Mouse (Mus musculus): ENCODE results near the gene Mrpl52. TPM values are rescaled to one million over a fixed set of nuclear protein-coding genes. Genes with fewer than 3 reads are reported as not detected.

The Mrpl52 gene
- polyA plus RNA-seq, 1 experiment from 2014 or later, result 329 TPM

DNA sequence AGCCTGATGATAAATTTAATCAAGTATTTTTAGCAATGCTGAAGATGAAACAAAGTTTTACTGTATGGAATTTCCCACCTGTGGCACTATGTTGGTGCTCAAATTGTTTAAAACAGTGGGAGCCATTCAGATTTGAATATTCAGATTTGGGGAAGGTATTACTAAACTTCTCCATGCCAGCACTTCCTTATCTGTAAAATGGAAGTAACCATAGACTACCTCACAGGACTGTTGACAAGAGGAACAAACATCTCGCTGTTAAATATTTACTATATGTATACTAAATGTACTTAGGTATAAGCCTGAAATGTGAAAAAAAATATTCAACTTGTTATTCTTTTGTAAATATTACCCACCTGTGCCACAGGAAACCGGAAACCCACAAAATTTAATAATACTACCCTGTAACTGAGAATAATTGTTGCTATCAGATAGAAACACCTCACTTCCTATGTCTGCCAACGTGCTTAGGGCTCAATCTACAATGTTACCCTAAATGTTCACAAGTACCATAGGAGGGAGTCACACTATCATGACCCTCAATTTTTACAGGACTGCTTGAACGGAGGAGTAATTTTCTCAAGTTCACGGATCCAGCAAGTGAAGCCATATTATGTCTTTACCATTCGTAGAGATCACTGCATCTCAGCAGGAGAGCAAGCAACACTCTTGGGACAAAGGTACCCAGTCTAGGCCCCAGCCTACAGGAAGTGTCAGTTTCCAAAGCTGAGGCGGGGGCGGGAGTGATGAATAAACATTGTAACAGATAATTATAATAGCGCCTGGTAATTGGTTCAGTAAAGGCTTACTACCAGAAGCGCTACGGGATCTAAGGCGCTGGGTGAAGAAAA lies 36.6 kb downstream of the Mrpl52 start:
- peaks cover 10% of the 10 kb centered on the region for H3K36me3 ChIP-seq (ENCODE audit: control insufficient read depth, insufficient read depth, low read length)
- no peak for DNase-seq (ENCODE audit: low spot score)
- WGBS, result 9% methylated on average over 12 of the region's 12 CpGs
- peak overlapping the region; percentile 81 for H3K4me3 ChIP-seq (ENCODE audit: low read depth, low read length)
- H3K9me3 ChIP-seq (ENCODE audit: control insufficient read depth, low read length), result no peaks in the 10 kb centered on the region
- peak overlapping the region; percentile 85 for H3K4me2 ChIP-seq
- peak overlapping the region; percentile 84 for H3K27ac ChIP-seq (ENCODE audit: low read depth, low read length)
- H3K27me3 ChIP-seq (replicated peaks; ENCODE audit: control insufficient read depth, insufficient read depth, low read length), result no peaks in the 10 kb centered on the region
- H3K9ac ChIP-seq (ENCODE audit: low read depth, low read length), result peak overlapping the region; percentile 87
- H3K4me1 ChIP-seq (replicated peaks; ENCODE audit: control insufficient read depth, insufficient read depth, low read length), result peaks cover 21% of the 10 kb centered on the region
- peak; percentile 54 for ATAC-seq (replicated peaks; ENCODE audit: low FRiP score)

- Histone ChIP-seq H3K4me1 (replicated peaks; ENCODE audit: control insufficient read depth, insufficient read depth, low read length) (peaks cover 21% of the 10 kb centered on the region), H3K9me3 (ENCODE audit: control insufficient read depth, low read length) (no peaks in the 10 kb centered on the region), H3K27ac (ENCODE audit: low read depth, low read length) (peak within 1 kb of the TSS; percentile 84), H3K9ac (ENCODE audit: low read depth, low read length) (peak within 1 kb of the TSS; percentile 87), H3K27me3 (replicated peaks; ENCODE audit: control insufficient read depth, insufficient read depth, low read length) (no peaks in the 10 kb centered on the region), H3K4me2 (peak within 1 kb of the TSS; percentile 85), H3K4me3 (ENCODE audit: low read depth, low read length) (peak within 1 kb of the TSS; percentile 81), H3K36me3 (ENCODE audit: control insufficient read depth, insufficient read depth, low read length) (peaks cover 16% of the 10 kb centered on the region)
- under 1% methylated on average over 35 of the region's 35 CpGs for WGBS
- DNase-seq (ENCODE audit: low spot score), result peak; percentile 90
- peak; percentile 89 for ATAC-seq (replicated peaks; ENCODE audit: low FRiP score)
Measured at GRCm38 (mm10) chr14:54463959-54464292, 37.2 kb downstream of the Mrpl52 start, which contains the start of gene Lrp10. Gene Lrp10, plus strand, starts transcription at chr14:54464137.

- peak overlapping the region; percentile 81 for H3K4me3 ChIP-seq (ENCODE audit: low read depth, low read length)
- H3K36me3 ChIP-seq (ENCODE audit: control insufficient read depth, insufficient read depth, low read length), result peaks cover 19% of the 10 kb centered on the region
- H3K27me3 ChIP-seq (replicated peaks; ENCODE audit: control insufficient read depth, insufficient read depth, low read length), result no peaks in the 10 kb centered on the region
- H3K27ac ChIP-seq (ENCODE audit: low read depth, low read length), result peak overlapping the region; percentile 84
- ATAC-seq (replicated peaks; ENCODE audit: low FRiP score) (peak; percentile 78), DNase-seq (ENCODE audit: low spot score) (peak; percentile 79)
- H3K4me2 ChIP-seq, result peak overlapping the region; percentile 85
- WGBS, result under 1% methylated on average over 57 of the region's 57 CpGs
- peaks cover 21% of the 10 kb centered on the region for H3K4me1 ChIP-seq (replicated peaks; ENCODE audit: control insufficient read depth, insufficient read depth, low read length)
- H3K9me3 ChIP-seq (ENCODE audit: control insufficient read depth, low read length), result no peaks in the 10 kb centered on the region
- H3K9ac ChIP-seq (ENCODE audit: low read depth, low read length), result peak overlapping the region; percentile 87
Measured at GRCm38 (mm10) chr14:54464293-54465005, 37.7 kb downstream of the Mrpl52 start.

DNA sequence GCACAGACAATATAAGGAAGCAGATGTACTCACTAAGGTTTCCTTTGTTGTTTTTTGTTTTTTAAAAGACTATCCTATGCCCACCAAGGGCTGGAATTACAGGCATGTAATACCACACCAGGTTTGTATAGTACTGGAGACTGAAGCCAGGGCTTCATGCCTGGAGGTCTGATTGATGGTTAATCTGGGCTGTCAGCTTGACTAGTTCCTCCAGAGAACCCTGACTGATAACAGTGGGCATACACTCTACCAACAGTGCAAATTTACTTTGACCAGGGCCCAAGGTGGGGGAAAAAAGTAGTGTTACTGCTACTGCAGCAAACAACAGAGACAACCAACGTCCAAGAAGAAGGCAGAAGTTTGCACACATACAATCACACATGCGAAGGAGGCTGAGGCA lies 44.8 kb downstream of the Mrpl52 start:
- peaks cover 7% of the 10 kb centered on the region for H3K4me1 ChIP-seq (replicated peaks; ENCODE audit: control insufficient read depth, insufficient read depth, low read length)
- H3K9ac ChIP-seq (ENCODE audit: low read depth, low read length), result no peak overlapping the region
- ATAC-seq (replicated peaks; ENCODE audit: low FRiP score) (no peak), DNase-seq (ENCODE audit: low spot score) (no peak)
- WGBS, result 75% methylated on average over 2 of the region's 2 CpGs
- peaks cover 27% of the 10 kb centered on the region for H3K36me3 ChIP-seq (ENCODE audit: control insufficient read depth, insufficient read depth, low read length)
- H3K27ac ChIP-seq (ENCODE audit: low read depth, low read length), result no peak overlapping the region
- no peak overlapping the region for H3K4me3 ChIP-seq (ENCODE audit: low read depth, low read length)
- no peak overlapping the region for H3K4me2 ChIP-seq
- H3K27me3 ChIP-seq (replicated peaks; ENCODE audit: control insufficient read depth, insufficient read depth, low read length), result peaks cover 19% of the 10 kb centered on the region
- H3K9me3 ChIP-seq (ENCODE audit: control insufficient read depth, low read length), result no peaks in the 10 kb centered on the region

GRCm38 (mm10) chr14:54472671-54473070 lies 46.0 kb downstream of the Mrpl52 start:
- 75% methylated on average over 5 of the region's 5 CpGs for WGBS
- DNase-seq (ENCODE audit: low spot score), result no peak

DNA sequence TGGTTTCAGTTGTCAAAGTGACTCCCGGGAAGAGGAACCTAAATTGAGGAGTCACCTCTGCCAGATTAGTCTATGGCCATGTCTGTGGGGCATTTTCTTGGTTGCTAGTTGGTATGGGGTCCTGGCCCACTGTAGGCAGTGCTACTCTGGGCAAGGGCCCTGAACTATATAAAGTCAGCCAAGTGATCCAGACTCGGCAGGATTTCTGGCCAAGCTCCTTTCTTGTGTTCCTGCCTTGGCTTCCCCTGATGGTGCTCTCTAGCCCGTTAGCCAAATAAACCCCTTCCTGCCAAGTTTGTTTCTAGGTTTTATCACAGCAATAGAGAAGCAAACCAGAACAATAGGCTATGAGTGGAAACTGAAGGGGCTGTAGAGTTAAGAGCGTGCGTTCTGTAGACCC lies 48.0 kb downstream of the Mrpl52 start:
- ATAC-seq (replicated peaks; ENCODE audit: low FRiP score) (no peak), DNase-seq (ENCODE audit: low spot score) (no peak)
- Histone ChIP-seq H3K9ac (ENCODE audit: low read depth, low read length) (no peak overlapping the region), H3K9me3 (ENCODE audit: control insufficient read depth, low read length) (no peaks in the 10 kb centered on the region), H3K27me3 (replicated peaks; ENCODE audit: control insufficient read depth, insufficient read depth, low read length) (peaks cover 51% of the 10 kb centered on the region), H3K4me1 (replicated peaks; ENCODE audit: control insufficient read depth, insufficient read depth, low read length) (peaks cover 11% of the 10 kb centered on the region), H3K4me2 (no peak overlapping the region), H3K27ac (ENCODE audit: low read depth, low read length) (no peak overlapping the region), H3K36me3 (ENCODE audit: control insufficient read depth, insufficient read depth, low read length) (peaks cover 5% of the 10 kb centered on the region; the same call in 1 of the 2 replicates), H3K4me3 (ENCODE audit: low read depth, low read length) (no peak overlapping the region)
- 78% methylated on average over 5 of the region's 5 CpGs for WGBS

More at GRCm38 (mm10) chr14:54472671-54473070, 46.0 kb downstream of the Mrpl52 start:
- H3K27ac ChIP-seq (ENCODE audit: low read depth, low read length), result no peak overlapping the region
- H3K4me3 ChIP-seq (ENCODE audit: low read depth, low read length), result no peak overlapping the region
- H3K27me3 ChIP-seq (replicated peaks; ENCODE audit: control insufficient read depth, insufficient read depth, low read length), result peaks cover 30% of the 10 kb centered on the region
- H3K36me3 ChIP-seq (ENCODE audit: control insufficient read depth, insufficient read depth, low read length), result peaks cover 23% of the 10 kb centered on the region
- H3K4me1 ChIP-seq (replicated peaks; ENCODE audit: control insufficient read depth, insufficient read depth, low read length), result peaks cover 11% of the 10 kb centered on the region
- no peaks in the 10 kb centered on the region for H3K9me3 ChIP-seq (ENCODE audit: control insufficient read depth, low read length)
- no peak overlapping the region for H3K9ac ChIP-seq (ENCODE audit: low read depth, low read length)
- H3K4me2 ChIP-seq, result no peak overlapping the region
- ATAC-seq (replicated peaks; ENCODE audit: low FRiP score), result no peak

GRCm38 (mm10) chr14:54475941-54476844 lies 49.5 kb downstream of the Mrpl52 start, which contains the start of gene Rem2:
Gene Rem2, plus strand, starts transcription at chr14:54476100.
- Histone ChIP-seq H3K36me3 (ENCODE audit: control insufficient read depth, insufficient read depth, low read length) (no peaks in the 10 kb centered on the region), H3K27ac (ENCODE audit: low read depth, low read length) (no peak within 1 kb of the TSS), H3K27me3 (replicated peaks; ENCODE audit: control insufficient read depth, insufficient read depth, low read length) (peaks cover 65% of the 10 kb centered on the region), H3K9ac (ENCODE audit: low read depth, low read length) (peak within 1 kb of the TSS; percentile 53; the same call in 1 of the 2 replicates), H3K4me1 (replicated peaks; ENCODE audit: control insufficient read depth, insufficient read depth, low read length) (peaks cover 10% of the 10 kb centered on the region), H3K4me2 (peak within 1 kb of the TSS; percentile 75), H3K9me3 (ENCODE audit: control insufficient read depth, low read length) (no peaks in the 10 kb centered on the region), H3K4me3 (ENCODE audit: low read depth, low read length) (peak within 1 kb of the TSS; percentile 49)
- WGBS, result 3% methylated on average over 23 of the region's 23 CpGs
- DNase-seq (ENCODE audit: low spot score), result peak; percentile 42
- no peak for ATAC-seq (replicated peaks; ENCODE audit: low FRiP score)
